Mouse (Mus musculus) limb, embryonic 11.5 days (tissue): ENCODE measurements around the gene D5Ertd579e. TPM values are rescaled to one million over a fixed set of nuclear protein-coding genes. Genes with fewer than 3 reads are reported as not detected.

Source experiments
- ATAC-seq: fragments of 200-750 bp; cut with Nextera tagmentation; 2 replicates; pipeline ENCODE4 v1.8.0; 2017; ENCODE audit warnings: low read depth; ENCODE audit not compliant: insufficient number of reproducible peaks, low FRiP score, low TSS enrichment
- DNase-seq: peaks from one replicate; pipeline ENCODE4 v3.0.0-alpha.2; 2015; ENCODE audit warnings: low spot score
- H3K27ac ChIP-seq: fragments of 300-500 bp; sonication (generic); replicated peaks from 2 replicates; pipeline ENCODE4 v1.5.1; 2014; ENCODE audit warnings: low read depth, mild to moderate bottlenecking, low read length
- H3K27me3 ChIP-seq: fragments of 300-500 bp; sonication (generic); 2 replicates; pipeline ENCODE4 v1.6.1; 2014; ENCODE audit warnings: mild to moderate bottlenecking, low read length, mixed read lengths; ENCODE audit not compliant: control insufficient read depth, insufficient read depth
- H3K36me3 ChIP-seq: fragments of 300-500 bp; sonication (generic); 2 replicates; pipeline ENCODE4 v1.6.1; 2014; ENCODE audit warnings: mild to moderate bottlenecking, low read length, moderate library complexity, mixed read lengths; ENCODE audit not compliant: control insufficient read depth, insufficient read depth
- H3K4me1 ChIP-seq: fragments of 300-500 bp; sonication (generic); 2 replicates; pipeline ENCODE4 v1.6.1; 2014; ENCODE audit warnings: low read length, mixed read lengths; ENCODE audit not compliant: control insufficient read depth, insufficient read depth
- H3K4me2 ChIP-seq: fragments of 300-500 bp; sonication (generic); 2 replicates; pipeline ENCODE4 v1.6.1; 2014; ENCODE audit warnings: low read depth, mild to moderate bottlenecking, moderate library complexity; ENCODE audit not compliant: severe bottlenecking
- H3K4me3 ChIP-seq: fragments of 300-500 bp; sonication (generic); 2 replicates; pipeline ENCODE4 v1.5.1; 2014; ENCODE audit warnings: low read depth, low read length
- H3K9ac ChIP-seq: fragments of 300-500 bp; sonication (generic); 2 replicates; pipeline ENCODE4 v1.6.1; 2014; ENCODE audit warnings: mild to moderate bottlenecking, low read length
- H3K9me3 ChIP-seq: fragments of 300-500 bp; sonication (generic); 2 replicates; pipeline ENCODE4 v1.6.1; 2016; ENCODE audit warnings: low read length; ENCODE audit not compliant: control insufficient read depth
- WGBS: fragments of 180-500 bp; shearing (Covaris S2); extraction: QIAGEN DNeasy Blood & Tissue Kit; methylation state at CpG from one replicate; pipeline ENCODE4 v1.1.7; 2014; 5-methylcytosine and 5-hydroxymethylcytosine counted together
- polyA plus RNA-seq: library from polyadenylated mRNA; unstranded; fragments of >200 nt; fragmentation: Nextera tagmentation; extraction: Ambion mirVana; gene quantifications from 2 replicates; pipeline ENCODE4 v1.2.1, GENCODE M21; 2014

The D5Ertd579e gene
- polyA plus RNA-seq, 1 experiment from 2014 or later = 22.2 TPM

DNA sequence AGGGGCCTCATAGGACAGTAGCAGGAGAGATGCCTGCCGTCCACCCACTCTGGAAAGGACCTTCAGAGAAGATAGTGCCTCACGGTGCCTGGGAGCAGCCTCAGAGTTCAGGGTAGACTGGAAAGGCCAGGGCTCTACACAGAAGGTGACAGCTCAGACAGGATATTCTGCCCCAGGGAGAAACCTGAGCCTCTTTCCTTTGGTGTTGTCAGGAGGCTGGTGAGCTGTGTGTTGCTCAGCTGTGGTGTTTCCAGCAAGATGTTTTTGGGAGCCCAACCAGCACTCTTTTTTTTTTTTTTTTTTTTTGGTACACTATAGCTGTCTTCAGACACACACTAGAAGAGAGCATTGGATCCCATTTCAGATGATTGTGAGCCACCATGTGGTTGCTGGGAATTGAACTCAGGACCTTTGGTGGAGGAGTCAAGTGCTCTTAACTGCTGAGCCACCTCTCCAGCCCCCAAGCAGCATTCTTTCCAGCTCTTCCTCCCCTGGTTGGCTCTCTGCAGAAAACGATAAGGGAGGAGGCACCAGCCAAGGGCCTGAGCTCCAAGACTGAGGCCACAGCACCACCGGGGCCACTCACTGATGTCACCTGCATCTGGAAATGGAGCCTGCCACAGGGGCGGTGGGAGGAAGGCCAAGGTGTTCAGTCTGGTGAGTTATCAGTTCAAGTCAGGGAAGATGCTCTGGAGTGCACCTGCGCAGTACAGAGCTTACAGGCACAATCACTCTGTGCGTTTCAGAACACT lies 36.3 kb upstream of the D5Ertd579e start:
- no peaks in the 10 kb centered on the region for H3K36me3 ChIP-seq
- no peak overlapping the region for H3K27ac ChIP-seq
- 67% methylated on average over 7 of the region's 7 CpGs for WGBS
- no peak for ATAC-seq
- no peak for DNase-seq
- no peaks in the 10 kb centered on the region for H3K27me3 ChIP-seq
- no peak overlapping the region for H3K9ac ChIP-seq
- no peak overlapping the region for H3K4me3 ChIP-seq
- no peaks in the 10 kb centered on the region for H3K4me1 ChIP-seq
- no peaks in the 10 kb centered on the region for H3K9me3 ChIP-seq
- no peak overlapping the region for H3K4me2 ChIP-seq

DNA sequence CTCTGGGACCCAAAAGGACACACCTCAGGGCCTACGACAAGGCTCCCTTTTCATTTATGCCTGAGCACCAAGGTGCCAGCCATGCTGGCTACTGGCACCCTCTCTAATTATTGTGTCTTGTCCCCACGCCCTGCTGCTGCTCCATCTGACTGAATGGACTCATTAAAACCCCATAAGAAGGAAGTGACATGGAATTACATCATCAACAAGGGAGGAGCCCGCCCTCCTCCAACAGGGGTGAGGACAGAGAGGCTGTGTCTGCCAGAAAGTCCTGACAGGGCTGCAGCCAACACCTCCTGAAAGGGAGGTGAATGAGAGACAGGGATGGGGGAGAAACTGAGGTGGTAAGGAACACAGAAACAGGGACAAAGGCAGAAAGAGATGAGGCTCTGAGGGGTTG lies 34.9 kb upstream of the D5Ertd579e start:
- DNase-seq (no peak), ATAC-seq (no peak)
- H3K9me3 ChIP-seq = no peaks in the 10 kb centered on the region
- H3K4me1 ChIP-seq = no peaks in the 10 kb centered on the region
- H3K36me3 ChIP-seq = no peaks in the 10 kb centered on the region
- no peaks in the 10 kb centered on the region for H3K27me3 ChIP-seq
- 77% methylated on average over 3 of the region's 3 CpGs for WGBS
- H3K4me2 ChIP-seq = no peak overlapping the region
- no peak overlapping the region for H3K9ac ChIP-seq
- H3K4me3 ChIP-seq = no peak overlapping the region
- H3K27ac ChIP-seq = no peak overlapping the region

DNA sequence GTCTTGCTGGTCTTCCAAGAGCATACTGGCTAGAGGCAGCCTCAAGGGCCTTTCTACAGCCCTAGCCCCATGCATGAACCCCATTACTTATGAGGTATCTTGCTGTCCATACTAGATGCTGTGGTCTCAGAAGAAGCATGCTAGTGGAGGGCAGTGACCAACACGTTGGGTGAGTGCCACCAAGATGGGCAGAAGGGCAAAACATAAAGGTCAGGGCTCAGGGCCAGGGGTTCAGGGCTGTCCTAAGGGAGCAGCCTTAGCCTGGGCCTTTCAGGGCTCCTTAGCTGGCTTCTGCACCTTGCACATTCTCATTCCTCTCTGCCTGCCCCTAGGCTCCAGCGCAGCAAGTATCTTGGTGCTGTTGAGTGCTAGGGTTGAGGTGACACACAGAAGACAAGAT lies 34.1 kb upstream of the D5Ertd579e start:
- Histone ChIP-seq H3K4me1 (no peaks in the 10 kb centered on the region), H3K27me3 (no peaks in the 10 kb centered on the region), H3K27ac (no peak overlapping the region), H3K9ac (no peak overlapping the region), H3K36me3 (no peaks in the 10 kb centered on the region), H3K4me3 (no peak overlapping the region), H3K4me2 (no peak overlapping the region), H3K9me3 (no peaks in the 10 kb centered on the region)
- 83% methylated on average over 2 of the region's 2 CpGs for WGBS
- DNase-seq (no peak), ATAC-seq (no peak)

DNA sequence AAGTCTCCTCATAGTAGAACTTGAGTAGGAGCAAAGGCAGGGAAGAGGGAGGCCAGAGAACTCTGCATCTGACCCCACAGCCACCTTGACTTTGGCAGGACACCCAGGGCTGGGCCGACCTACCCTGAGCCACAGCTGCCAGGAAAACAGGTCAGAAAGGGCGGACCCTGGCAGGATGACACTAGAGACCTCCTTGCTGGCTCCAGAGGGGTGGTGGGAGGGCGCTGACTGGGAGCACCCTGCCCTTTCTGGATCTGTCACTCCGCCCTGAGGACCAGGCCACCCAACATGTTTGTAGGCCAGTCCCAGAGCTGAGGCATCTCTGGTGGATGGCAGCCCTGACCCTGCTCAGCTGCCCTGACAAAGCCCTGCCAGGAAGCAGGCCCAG lies 33.3 kb upstream of the D5Ertd579e start:
- no peak overlapping the region for H3K4me2 ChIP-seq
- no peak overlapping the region for H3K9ac ChIP-seq
- H3K27me3 ChIP-seq = no peaks in the 10 kb centered on the region
- WGBS = 78% methylated on average over 4 of the region's 4 CpGs
- H3K4me3 ChIP-seq = no peak overlapping the region
- ATAC-seq (no peak), DNase-seq (no peak)
- no peak overlapping the region for H3K27ac ChIP-seq
- no peaks in the 10 kb centered on the region for H3K36me3 ChIP-seq
- no peaks in the 10 kb centered on the region for H3K9me3 ChIP-seq
- no peaks in the 10 kb centered on the region for H3K4me1 ChIP-seq

DNA sequence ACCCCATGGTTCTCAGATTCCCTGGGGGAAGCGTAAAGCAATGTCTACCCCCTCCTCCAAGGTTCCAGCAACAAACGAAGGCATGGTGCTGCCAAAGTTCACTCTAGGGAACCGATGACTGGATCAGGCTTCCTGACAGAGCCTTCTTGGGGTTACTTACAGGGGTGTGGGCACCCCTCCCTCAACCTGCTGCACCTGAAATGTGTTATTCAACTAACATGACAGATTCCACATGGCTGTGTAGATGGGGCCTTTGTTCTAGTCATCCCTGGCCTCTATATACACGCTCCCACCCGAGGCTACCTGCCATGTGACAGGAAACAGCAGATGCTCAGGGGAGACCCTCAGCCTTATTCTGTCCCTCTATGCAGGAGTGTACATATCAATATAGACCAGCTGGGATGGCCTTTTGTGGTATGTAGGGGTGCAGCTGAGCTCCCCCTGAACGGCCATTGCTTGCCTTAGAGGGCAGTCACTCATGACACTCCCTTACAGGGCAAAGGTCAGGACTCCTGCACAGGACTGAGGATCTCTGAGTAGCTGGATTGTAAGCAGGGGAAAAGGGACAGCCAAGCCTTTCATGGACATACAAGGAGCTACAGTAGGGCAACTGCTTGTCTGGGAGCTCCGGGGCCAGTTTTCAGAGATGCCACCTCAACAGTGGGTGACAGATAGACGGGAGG lies 32.7 kb upstream of the D5Ertd579e start:
- ATAC-seq (no peak), DNase-seq (no peak)
- Histone ChIP-seq H3K4me3 (no peak overlapping the region), H3K27ac (no peak overlapping the region), H3K27me3 (no peaks in the 10 kb centered on the region), H3K9me3 (no peaks in the 10 kb centered on the region), H3K9ac (no peak overlapping the region), H3K36me3 (no peaks in the 10 kb centered on the region), H3K4me2 (no peak overlapping the region), H3K4me1 (no peaks in the 10 kb centered on the region)
- 86% methylated on average over 8 of the region's 8 CpGs for WGBS

DNA sequence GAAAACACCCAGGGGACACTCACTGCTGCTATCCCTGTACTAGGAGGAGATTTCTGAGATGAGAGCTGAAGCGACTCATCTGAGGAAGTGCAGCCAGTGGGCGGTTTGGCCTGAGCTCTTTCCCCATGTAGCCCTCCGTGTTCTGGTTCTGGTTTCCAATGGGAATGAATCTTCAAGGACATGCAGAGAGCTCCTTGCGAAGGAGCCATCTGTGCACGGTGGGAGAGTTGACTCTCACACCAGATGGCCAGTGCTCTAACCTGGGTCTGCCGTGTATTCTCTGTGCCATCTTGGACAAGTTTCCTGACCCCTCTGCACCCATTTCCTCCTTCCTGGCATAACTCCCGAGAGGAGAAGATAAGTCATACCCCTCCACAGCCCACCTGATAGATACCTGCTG lies 32.0 kb upstream of the D5Ertd579e start:
- H3K4me2 ChIP-seq = no peak overlapping the region
- DNase-seq (no peak), ATAC-seq (no peak)
- 77% methylated on average over 7 of the region's 7 CpGs for WGBS
- no peaks in the 10 kb centered on the region for H3K27me3 ChIP-seq
- no peak overlapping the region for H3K27ac ChIP-seq
- no peaks in the 10 kb centered on the region for H3K4me1 ChIP-seq
- no peaks in the 10 kb centered on the region for H3K36me3 ChIP-seq
- H3K4me3 ChIP-seq = no peak overlapping the region
- no peak overlapping the region for H3K9ac ChIP-seq
- no peaks in the 10 kb centered on the region for H3K9me3 ChIP-seq

DNA sequence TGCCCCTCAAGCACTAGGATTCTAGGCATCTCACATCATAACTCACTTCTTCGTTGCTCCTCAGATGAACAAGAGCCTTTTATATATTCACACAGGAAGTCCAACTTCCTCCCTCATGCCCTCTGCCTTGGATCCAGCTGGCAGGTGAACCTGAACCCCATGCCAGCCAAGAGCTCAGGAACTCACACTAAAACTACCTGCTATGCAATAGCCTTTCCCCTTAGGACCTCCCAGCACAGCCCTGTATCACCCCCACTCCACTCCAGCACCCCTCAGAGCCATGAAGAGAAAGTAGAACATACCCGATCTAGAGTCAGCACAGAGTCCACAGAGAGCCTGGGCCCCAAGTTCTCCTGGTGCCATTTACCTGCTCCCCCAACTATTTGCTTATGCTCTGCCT lies 31.3 kb upstream of the D5Ertd579e start:
- Histone ChIP-seq H3K4me2 (no peak overlapping the region), H3K9ac (no peak overlapping the region)

DNA sequence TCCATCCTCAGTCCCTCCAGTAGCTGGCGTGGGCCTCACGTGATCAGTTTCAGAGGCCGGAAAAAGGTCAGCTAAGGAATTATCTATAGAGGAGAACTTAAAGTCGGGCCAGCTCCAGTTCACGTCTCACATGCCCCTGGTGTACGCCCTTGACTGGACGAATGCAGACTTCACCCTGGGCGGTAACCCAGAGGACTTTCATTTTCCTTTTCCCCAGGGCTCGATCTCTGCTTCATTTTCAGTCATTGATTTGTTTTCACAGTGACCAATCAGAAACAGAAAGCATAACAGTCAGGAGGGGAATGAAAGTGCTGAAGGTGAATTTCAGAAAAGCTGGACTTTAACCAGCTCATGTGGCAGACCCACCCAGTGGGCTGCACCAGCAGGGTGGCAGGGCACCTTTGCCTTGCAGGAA lies 30.6 kb upstream of the D5Ertd579e start:
- DNase-seq = no peak
- Histone ChIP-seq H3K4me3 (no peak overlapping the region), H3K27ac (no peak overlapping the region), H3K4me1 (no peaks in the 10 kb centered on the region), H3K4me2 (no peak overlapping the region), H3K9me3 (no peaks in the 10 kb centered on the region), H3K27me3 (no peaks in the 10 kb centered on the region), H3K36me3 (no peaks in the 10 kb centered on the region), H3K9ac (no peak overlapping the region)
- WGBS = 76% methylated on average over 9 of the region's 9 CpGs
- ATAC-seq = no peak

More for the DNA sequence above, 31.3 kb upstream of the D5Ertd579e start:
- Histone ChIP-seq H3K4me1 (no peaks in the 10 kb centered on the region), H3K4me3 (no peak overlapping the region), H3K27me3 (no peaks in the 10 kb centered on the region), H3K27ac (no peak overlapping the region), H3K9me3 (no peaks in the 10 kb centered on the region), H3K36me3 (no peaks in the 10 kb centered on the region)
- 62% methylated on average over 2 of the region's 2 CpGs for WGBS
- ATAC-seq (no peak), DNase-seq (no peak)
